Mouse (Mus musculus): ENCODE measurements around the gene Spns3. TPM values are rescaled to one million over a fixed set of nuclear protein-coding genes. Genes with fewer than 3 reads are reported as not detected.
"Not testable (repeated sequence)": the region's sequence is repeated elsewhere in the genome, so short reads cannot be mapped to it uniquely, and the experiment has no call there.

Gene Spns3
- total RNA-seq, 2 experiments from 2014 or later: 0.58 to 5.1 TPM

DNA sequence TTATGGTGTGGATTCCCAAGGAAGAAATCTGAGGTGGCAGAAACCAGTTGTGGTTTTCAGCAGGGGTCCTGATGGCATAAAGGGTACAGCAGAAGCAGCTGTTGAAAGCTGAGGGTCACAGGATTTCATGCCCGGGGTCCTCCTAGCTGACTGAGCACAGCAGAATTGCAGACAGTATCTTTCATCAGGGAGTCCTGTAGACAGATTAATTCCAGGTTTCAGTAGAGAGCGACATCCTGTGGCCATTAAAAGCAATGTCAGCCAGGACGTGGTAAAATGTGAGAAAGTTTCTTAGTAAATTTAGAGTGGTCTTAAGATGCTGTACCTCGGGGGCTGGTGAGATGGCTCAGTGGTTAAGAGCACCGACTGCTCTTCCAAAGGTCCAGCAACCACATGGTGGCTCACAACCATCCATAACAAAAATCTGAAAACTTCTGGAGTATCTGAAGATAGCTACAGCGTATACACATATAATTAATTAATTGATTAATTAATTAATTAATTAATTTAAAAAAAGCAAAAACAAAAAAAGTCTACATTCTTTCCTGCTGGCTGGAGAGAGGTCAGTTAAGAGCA lies 14.0 kb upstream of the Spns3 start:
- no peak for ATAC-seq (replicated peaks; ENCODE audit: low FRiP score, poor library complexity, severe bottlenecking)

GRCm38 (mm10) chr11:72560661-72561060 lies 10.4 kb upstream of the Spns3 start:
- no peak for ATAC-seq (replicated peaks; ENCODE audit: low FRiP score, poor library complexity, severe bottlenecking)

- ATAC-seq (replicated peaks; ENCODE audit: low FRiP score, poor library complexity, severe bottlenecking): no peak
These were observed 7.8 kb upstream of the Spns3 start for GRCm38 (mm10) chr11:72558155-72558554.

DNA sequence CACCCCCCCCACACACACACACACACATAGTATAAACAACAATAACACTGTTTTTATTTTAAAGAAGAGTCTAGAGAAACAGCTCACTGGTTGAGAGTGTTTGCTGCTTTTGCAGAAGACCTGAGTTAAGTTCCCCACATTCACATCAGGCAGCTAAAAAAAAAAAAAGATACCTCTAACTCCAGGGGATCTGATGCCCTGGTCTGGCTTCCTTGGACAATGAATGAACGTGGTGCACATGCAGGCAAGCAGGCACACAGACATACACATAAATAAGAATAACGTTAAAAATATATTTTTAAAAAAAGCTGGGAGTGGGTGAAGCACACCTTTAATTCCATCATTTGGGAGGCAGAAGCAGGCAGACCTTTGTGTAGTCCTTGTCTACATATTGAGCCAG lies 6.6 kb upstream of the Spns3 start:
- no peak for ATAC-seq (replicated peaks; ENCODE audit: low FRiP score, poor library complexity, severe bottlenecking)

GRCm38 (mm10) chr11:72556470-72556869 lies 6.2 kb upstream of the Spns3 start:
- no peak for ATAC-seq (replicated peaks; ENCODE audit: low FRiP score, poor library complexity, severe bottlenecking)

DNA sequence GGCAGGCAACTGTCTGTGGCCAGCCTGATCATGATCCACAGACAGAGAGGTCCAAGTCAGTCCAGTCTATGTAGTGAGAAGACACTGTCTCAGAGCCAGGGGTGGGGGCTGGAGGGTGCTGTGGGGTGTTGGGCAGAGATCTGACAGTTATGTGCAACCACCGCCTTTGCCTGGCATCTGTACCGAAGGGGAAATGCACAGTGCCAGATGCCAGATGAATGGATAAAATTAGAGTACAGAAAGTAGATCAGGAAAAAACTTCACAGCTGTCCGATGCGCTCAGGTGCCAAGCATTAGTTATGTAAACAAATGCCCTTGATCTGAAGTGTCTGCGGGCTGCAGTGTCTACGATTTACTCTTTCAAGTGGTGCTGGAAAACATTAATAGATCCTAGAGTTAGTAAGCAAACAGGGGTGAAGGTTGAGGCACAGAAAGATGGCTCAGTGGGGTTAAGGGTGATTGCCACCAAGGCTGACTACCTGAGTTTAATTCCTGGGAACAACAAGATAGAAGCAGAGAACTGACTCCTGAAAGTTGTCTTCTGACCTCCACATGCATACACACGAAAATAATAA lies 1.3 kb upstream of the Spns3 start:
- ATAC-seq (replicated peaks; ENCODE audit: low FRiP score, poor library complexity, severe bottlenecking): no peak

DNA sequence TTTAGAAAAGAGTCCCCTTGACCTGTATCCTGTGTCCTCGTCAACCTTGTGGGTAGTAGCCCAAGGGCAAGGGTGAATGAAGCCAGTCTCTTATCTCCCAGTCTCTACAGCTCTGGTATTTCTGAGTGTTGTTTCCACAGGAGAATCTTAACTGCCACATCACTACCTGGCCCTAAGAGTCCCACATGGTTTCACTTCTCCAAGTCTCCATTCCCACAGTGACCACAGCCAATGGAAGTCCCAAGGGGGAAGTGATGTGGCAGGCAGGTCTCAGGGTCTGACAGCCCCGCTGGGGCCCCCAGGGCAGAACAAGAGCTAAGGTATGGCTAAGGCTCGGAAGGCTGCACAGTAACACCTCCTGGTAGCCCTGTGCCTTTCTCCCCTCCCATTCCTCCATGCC lies 3.1 kb downstream of the Spns3 start:
- ATAC-seq (replicated peaks; ENCODE audit: low FRiP score, poor library complexity, severe bottlenecking): no peak

- ATAC-seq (replicated peaks; ENCODE audit: low FRiP score, poor library complexity, severe bottlenecking): no peak
These were observed 5.6 kb downstream of the Spns3 start for GRCm38 (mm10) chr11:72544716-72545115.

- ATAC-seq (replicated peaks; ENCODE audit: low FRiP score, poor library complexity, severe bottlenecking): not testable (repeated sequence)
These were observed 6.6 kb downstream of the Spns3 start for GRCm38 (mm10) chr11:72543692-72544091.

DNA sequence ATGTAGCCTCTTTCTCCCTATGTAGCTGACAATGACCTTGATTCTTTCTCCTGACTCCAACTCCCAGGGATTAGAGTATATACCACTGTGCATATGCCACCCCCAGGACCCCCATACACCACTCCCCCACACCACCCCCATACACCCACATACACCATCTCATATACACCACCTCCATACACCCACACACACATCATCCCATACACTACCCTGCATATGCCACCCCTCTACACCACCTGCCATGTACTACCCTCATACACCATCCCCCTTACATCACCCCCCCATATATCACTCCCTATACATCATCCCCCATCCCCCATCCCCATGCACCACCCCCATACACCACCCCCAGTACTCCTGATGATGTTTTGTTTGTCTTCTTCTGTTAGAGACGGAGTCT lies 7.7 kb downstream of the Spns3 start:
- ATAC-seq (replicated peaks; ENCODE audit: low FRiP score, poor library complexity, severe bottlenecking): no peak

DNA sequence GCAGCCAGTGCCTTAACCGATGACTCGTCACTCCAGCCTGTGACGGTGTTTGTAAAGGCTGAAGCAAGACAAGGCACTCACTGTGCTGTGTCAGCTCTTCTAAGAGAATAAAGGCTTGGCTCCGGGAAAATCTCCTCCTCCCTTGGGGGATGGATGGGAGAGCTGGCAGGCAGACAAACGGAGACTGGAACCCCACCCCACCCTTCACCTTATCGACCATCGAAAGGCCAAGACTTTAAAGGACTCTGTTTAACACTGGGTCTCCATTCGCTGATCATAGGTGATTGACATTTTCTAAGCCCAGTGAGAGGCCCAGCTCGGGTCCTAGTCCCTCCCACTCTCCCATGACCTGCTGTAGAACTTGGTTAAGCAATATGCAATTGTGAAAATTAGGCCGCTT lies 8.4 kb downstream of the Spns3 start:
- ATAC-seq (replicated peaks; ENCODE audit: low FRiP score, poor library complexity, severe bottlenecking): no peak

- no peak for ATAC-seq (replicated peaks; ENCODE audit: low FRiP score, poor library complexity, severe bottlenecking)
These were observed 9.9 kb downstream of the Spns3 start for GRCm38 (mm10) chr11:72540437-72540836.

DNA sequence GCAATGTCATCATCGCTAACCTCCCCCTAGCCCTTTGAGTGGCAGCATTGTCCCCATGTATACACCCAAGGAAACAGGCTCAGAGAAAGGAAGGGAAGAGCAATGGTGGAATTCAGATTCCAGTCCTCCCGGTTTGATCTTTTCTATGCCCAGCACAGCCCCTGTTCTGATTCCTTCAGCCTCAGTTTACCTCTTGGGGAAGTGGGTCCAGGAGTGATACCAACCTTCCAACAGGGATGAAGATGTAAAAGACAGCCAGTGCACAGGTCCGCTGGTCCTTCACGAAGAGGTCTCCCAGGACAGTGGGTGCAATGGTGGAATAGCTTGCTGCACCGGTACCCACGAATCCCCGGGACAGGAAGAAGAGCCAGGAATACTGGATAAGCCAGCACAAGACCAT lies 11.5 kb downstream of the Spns3 start:
- no peak for ATAC-seq (replicated peaks; ENCODE audit: low FRiP score, poor library complexity, severe bottlenecking)

GRCm38 (mm10) chr11:72538037-72538755 lies 12.1 kb downstream of the Spns3 start:
- ATAC-seq (replicated peaks; ENCODE audit: low FRiP score, poor library complexity, severe bottlenecking): no peak

DNA sequence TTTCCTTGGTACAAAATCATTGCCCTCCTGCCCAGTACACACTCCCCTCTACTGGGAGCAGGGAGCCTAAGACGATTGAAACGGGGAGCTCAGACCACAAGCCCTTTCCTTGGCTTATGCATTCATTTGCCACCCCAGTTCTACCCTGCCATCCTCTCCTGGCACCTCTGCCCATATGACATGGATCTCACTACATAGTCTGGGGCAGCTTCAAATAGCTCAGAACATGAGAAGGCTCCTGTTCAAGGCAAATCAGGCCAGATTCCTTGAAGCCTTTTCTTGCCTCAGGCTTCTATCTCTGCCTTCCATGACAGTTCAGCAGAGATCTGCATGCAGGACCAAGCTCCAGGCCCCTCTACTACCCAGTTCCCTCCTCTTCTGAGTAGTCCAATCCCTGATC lies 12.8 kb downstream of the Spns3 start:
- no peak for ATAC-seq (replicated peaks; ENCODE audit: low FRiP score, poor library complexity, severe bottlenecking)

- ATAC-seq (replicated peaks; ENCODE audit: low FRiP score, poor library complexity, severe bottlenecking): no peak
These were observed 14.8 kb downstream of the Spns3 start for GRCm38 (mm10) chr11:72535519-72535918.

DNA sequence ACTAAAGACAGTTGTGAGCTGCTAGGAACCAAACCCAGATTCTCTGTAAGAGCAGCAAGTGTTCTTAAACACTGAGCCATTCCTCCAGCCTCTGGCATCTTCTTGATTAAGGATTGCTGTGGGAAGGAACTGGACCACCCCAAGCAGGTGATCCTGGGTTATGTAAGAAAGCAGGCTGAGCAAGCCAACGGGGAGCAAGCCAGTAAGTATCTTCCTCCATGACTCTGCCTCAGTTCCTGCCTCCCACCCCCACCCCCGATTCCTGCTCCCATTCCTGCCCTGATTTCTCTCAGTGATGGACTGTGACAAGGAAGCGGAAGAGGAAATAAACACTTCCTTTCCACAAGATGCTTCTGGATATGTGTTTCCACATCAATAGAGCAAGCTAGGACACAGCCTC lies 17.4 kb downstream of the Spns3 start:
- ATAC-seq (replicated peaks; ENCODE audit: low FRiP score, poor library complexity, severe bottlenecking): no peak

DNA sequence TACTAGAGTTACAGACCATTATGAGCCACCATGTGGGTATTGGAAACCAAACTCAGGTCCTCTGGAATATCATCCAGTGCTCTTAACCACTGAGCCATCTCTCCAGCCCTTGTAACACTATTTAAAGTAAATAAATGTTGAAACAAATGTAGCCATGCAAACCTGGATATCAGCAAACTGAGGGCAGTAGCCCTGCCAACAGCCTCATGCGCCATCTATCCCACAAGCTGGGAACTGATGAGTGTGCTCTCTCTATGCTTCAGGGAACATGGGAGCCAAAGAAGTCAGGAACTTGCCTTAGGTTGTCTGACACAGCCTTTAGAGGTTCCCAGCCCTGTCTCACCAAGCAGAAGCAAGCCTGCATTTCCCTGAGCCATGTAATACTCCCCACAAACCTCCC lies 18.7 kb downstream of the Spns3 start:
- ATAC-seq (replicated peaks; ENCODE audit: low FRiP score, poor library complexity, severe bottlenecking): no peak

DNA sequence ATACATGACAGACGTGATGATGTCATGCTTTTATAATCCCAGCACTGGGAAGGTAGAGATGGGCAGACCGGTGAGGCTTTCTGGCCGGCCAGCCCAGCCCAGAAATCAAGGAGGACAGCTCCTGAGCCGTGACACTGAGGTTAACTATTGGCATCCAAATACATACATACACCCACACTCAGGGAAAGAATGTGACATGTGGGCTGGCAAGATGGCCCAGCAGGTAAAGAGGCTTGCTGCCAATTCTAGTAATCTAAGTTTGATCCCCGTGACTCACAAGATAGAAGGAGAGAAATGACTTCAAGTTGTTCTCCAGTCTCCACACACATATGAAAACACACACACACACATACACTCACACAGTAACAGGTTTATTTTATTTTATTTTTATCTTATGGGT lies 19.2 kb downstream of the Spns3 start:
- no peak for ATAC-seq (replicated peaks; ENCODE audit: low FRiP score, poor library complexity, severe bottlenecking)

DNA sequence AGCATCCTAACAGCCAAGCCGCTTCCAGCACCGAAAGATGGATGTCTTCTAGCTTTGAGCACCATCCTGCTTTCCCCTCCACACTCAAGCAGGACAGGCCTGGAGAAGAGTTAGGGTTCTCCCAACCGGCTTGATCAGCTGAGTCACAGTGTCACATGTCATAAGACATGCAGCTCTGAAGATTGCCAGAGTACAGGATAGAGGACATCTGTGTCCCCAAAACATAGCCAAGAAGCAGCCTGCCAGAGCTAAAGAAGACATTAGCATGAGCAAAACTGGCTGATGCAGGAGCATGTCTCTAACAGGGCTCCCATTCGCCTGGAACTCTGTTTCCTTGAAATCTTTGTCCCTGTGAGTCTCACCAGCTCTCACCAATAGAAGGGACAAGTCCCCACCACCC lies 24.1 kb downstream of the Spns3 start:
- ATAC-seq (replicated peaks; ENCODE audit: low FRiP score, poor library complexity, severe bottlenecking): no peak

DNA sequence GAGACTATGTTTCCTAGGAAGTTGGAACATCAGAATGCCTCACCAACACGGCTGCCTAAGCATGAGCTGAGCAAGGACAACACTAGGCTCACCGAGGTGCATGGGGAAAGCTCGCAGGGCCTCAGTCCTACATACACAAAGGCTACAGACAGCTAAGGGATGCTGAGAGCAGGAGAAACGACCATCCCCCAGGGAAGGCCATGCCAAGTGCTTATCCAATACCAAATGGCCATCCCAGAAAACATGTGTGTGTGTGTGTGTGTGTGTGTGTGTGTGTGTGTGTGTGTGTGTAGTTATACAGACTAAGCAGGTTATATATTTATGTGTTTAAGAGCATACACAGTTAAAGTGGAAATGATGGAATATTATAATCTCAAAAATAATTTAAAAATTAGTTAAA lies 26.6 kb downstream of the Spns3 start:
- ATAC-seq (replicated peaks; ENCODE audit: low FRiP score, poor library complexity, severe bottlenecking): no peak

DNA sequence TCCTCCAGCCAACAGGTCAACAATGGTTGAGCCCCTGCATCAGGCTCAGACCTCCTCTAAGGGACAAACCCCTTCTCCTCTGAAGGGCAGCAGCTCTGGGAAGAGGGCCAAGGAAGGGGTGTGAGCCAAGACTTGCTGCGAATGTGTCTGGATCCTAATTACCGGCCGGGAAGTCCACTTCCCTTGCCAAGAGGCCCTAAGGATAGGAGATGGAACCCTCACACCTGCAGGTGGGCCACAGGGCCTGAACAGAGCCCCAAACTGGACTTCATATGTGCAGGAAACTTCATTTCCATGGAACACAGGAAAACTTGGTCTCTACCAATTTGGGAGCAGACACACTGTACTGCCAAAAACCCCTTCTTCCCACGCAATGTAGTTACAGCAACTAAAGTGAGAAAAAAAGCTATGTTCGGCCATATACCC lies 27.7 kb downstream of the Spns3 start:
- ATAC-seq (replicated peaks; ENCODE audit: low FRiP score, poor library complexity, severe bottlenecking): no peak
